ENCODE assay signal across 7 mouse cellular contexts in the genomic region with DNA sequence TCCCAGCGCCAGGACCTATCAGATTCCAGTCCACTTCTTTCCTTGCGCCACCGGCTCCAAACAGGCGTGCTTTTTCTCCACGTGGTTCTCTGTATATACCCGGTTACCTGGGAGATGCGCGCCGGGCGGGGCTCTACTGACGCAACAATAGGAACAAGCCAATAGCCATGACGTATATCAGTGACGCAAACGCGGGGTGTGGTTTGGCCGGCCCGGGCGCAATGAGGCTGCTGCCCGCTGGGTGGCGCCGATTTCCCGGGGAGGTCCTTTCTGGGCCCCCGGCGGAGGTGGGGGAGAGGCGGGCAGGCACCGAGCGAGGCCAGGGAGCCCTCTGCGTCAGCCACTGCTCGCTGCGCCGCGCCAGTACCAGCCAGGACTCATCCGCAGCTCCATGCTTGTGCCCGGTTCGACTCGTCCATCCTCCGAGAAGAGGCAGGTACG. TPM values are rescaled to one million over a fixed set of nuclear protein-coding genes. Genes with fewer than 3 reads are reported as not detected.
DNase-seq lines count a peak whose midpoint lies in the region; ATAC-seq and TF ChIP-seq lines count a peak whose summit lies in the region.

Gene Usp2 (plus strand): TSS at position 237 of the 441 bp plus-strand sequence.

- peaks cover 20% of the 10 kb centered on the region for H3K4me1 ChIP-seq in embryonic facial prominence, embryonic 12.5 days
- peaks cover 12% of the 10 kb centered on the region for H3K4me1 ChIP-seq in limb, embryonic 11.5 days (ENCODE audit: control insufficient read depth, insufficient read depth, low read length)
- peaks cover 17% of the 10 kb centered on the region for H3K4me1 ChIP-seq in midbrain, embryonic 15.5 days
- H3K4me1 ChIP-seq in spleen, adult 2 months (ENCODE audit: control insufficient read depth, insufficient read depth, insufficient read length), result peaks cover 7% of the 10 kb centered on the region; the same call in 1 of the 2 replicates

- no peaks in the 10 kb centered on the region for H3K36me3 ChIP-seq in embryonic facial prominence, embryonic 12.5 days
- H3K36me3 ChIP-seq in limb, embryonic 11.5 days (ENCODE audit: control insufficient read depth, insufficient read depth, low read length), result no peaks in the 10 kb centered on the region
- H3K36me3 ChIP-seq in midbrain, embryonic 15.5 days (replicated peaks), result no peaks in the 10 kb centered on the region
- H3K36me3 ChIP-seq in spleen, adult 2 months (ENCODE audit: control insufficient read depth, insufficient read depth, low read length), result no peaks in the 10 kb centered on the region

- peak; percentile 99 for DNase-seq in adrenal gland, postnatal 25 days
- peak; percentile 100 for DNase-seq in heart, adult 11 months
- DNase-seq in kidney, adult 18-20 months, result peak; percentile 100
- peak; percentile 100 for DNase-seq in limb, embryonic 11.5 days (ENCODE audit: low spot score)
- DNase-seq in spleen, adult 2 months (ENCODE audit: low read depth in 1 of 2, low spot score in 2 of 2), result peak; percentile 91 to 96

- no peak within 1 kb of the TSS for H3K27ac ChIP-seq in embryonic facial prominence, embryonic 12.5 days
- H3K27ac ChIP-seq in limb, embryonic 11.5 days (replicated peaks; ENCODE audit: low read depth, low read length), result no peak within 1 kb of the TSS
- peak within 1 kb of the TSS; percentile 31; the same call in 1 of the 2 replicates for H3K27ac ChIP-seq in midbrain, embryonic 15.5 days
- peak within 1 kb of the TSS; percentile 20; the same call in 1 of the 2 replicates for H3K27ac ChIP-seq in spleen, adult 2 months (ENCODE audit: insufficient read depth, low read length)

- H3K9ac ChIP-seq in embryonic facial prominence, embryonic 12.5 days, result peak within 1 kb of the TSS; percentile 52
- H3K9ac ChIP-seq in limb, embryonic 11.5 days (ENCODE audit: low read length), result no peak within 1 kb of the TSS
- peak within 1 kb of the TSS; percentile 48 for H3K9ac ChIP-seq in midbrain, embryonic 15.5 days

- peak within 1 kb of the TSS; percentile 87 for H3K4me2 ChIP-seq in embryonic facial prominence, embryonic 12.5 days (replicated peaks)
- peak within 1 kb of the TSS; percentile 67 for H3K4me2 ChIP-seq in limb, embryonic 11.5 days (ENCODE audit: low read depth, severe bottlenecking)
- peak within 1 kb of the TSS; percentile 82 for H3K4me2 ChIP-seq in midbrain, embryonic 15.5 days

- WGBS in embryonic facial prominence, embryonic 12.5 days, result under 1% methylated on average over 38 of the region's 38 CpGs
- WGBS in limb, embryonic 11.5 days, result under 1% methylated on average over 38 of the region's 38 CpGs
- WGBS in midbrain, embryonic 15.5 days, result under 1% methylated on average over 38 of the region's 38 CpGs
- WGBS in spleen, adult 2 months, result under 1% methylated on average over 38 of the region's 38 CpGs

- TF ChIP-seq POLR2A in spleen, adult 2 months (IDR thresholded peaks at IDR 0.05; ENCODE audit: low read depth, low read length), result no peak

- H3K4me3 ChIP-seq in embryonic facial prominence, embryonic 12.5 days, result peak within 1 kb of the TSS; percentile 49
- peak within 1 kb of the TSS; percentile 29 for H3K4me3 ChIP-seq in limb, embryonic 11.5 days (ENCODE audit: low read depth, low read length)
- H3K4me3 ChIP-seq in midbrain, embryonic 15.5 days, result peak within 1 kb of the TSS; percentile 51
- peak within 1 kb of the TSS; percentile 56 for H3K4me3 ChIP-seq in spleen, adult 2 months (ENCODE audit: extremely low read depth, insufficient read depth, insufficient read length)

- no peaks in the 10 kb centered on the region for H3K9me3 ChIP-seq in embryonic facial prominence, embryonic 12.5 days
- no peaks in the 10 kb centered on the region for H3K9me3 ChIP-seq in limb, embryonic 11.5 days (ENCODE audit: control insufficient read depth, low read length)
- no peaks in the 10 kb centered on the region for H3K9me3 ChIP-seq in midbrain, embryonic 15.5 days

- no peaks in the 10 kb centered on the region for H3K27me3 ChIP-seq in embryonic facial prominence, embryonic 12.5 days
- no peaks in the 10 kb centered on the region for H3K27me3 ChIP-seq in limb, embryonic 11.5 days (ENCODE audit: control insufficient read depth, insufficient read depth, low read length)
- no peaks in the 10 kb centered on the region; the same call in 1 of the 2 replicates for H3K27me3 ChIP-seq in midbrain, embryonic 15.5 days (replicated peaks)
- no peaks in the 10 kb centered on the region for H3K27me3 ChIP-seq in spleen, adult 2 months (ENCODE audit: control insufficient read depth, insufficient read depth, low read length)

- peak; percentile 91 for ATAC-seq in embryonic facial prominence, embryonic 12.5 days (ENCODE audit: insufficient number of reproducible peaks, insufficient read depth, low FRiP score, low TSS enrichment)
- peak; percentile 93 for ATAC-seq in limb, embryonic 11.5 days (ENCODE audit: insufficient number of reproducible peaks, low FRiP score, low TSS enrichment, low read depth)
- peak; percentile 99 for ATAC-seq in midbrain, embryonic 15.5 days (replicated peaks)

- peak; percentile 65 for TF ChIP-seq CTCF in spleen, adult 2 months (IDR thresholded peaks at IDR 0.05; ENCODE audit: extremely low read depth, insufficient read depth, insufficient read length, insufficient replicate concordance)

RNA-seq across cellular contexts. Expression of gene Usp2, which starts in this region (rescaled TPM):
- total RNA-seq in adrenal gland, postnatal 25 days (2021), result 20.9 and 22.8 TPM in 2 replicates
- 8.8 and 10.4 TPM in 2 replicates for polyA plus RNA-seq in embryonic facial prominence, embryonic 12.5 days (2016; fragmentation: Nextera tagmentation; extraction: Ambion mirVana)
- 6.8 and 8.7 TPM in 2 replicates for polyA plus RNA-seq in limb, embryonic 11.5 days (2014; fragmentation: Nextera tagmentation; extraction: Ambion mirVana)
- polyA plus RNA-seq in midbrain, embryonic 15.5 days (2015; fragmentation: Nextera tagmentation; extraction: Ambion mirVana), result 5.9 and 9.6 TPM in 2 replicates
- 0.65 and 0.69 TPM in 2 replicates for polyA plus RNA-seq in spleen, adult 2 months (2012; rRNA removed)

Comparison
In these comparisons a context has a peak if more than half of its experiments do, and no peak if none do; other contexts are left out.
1. Peak in DNase-seq, H3K4me3 ChIP-seq and H3K27ac ChIP-seq in spleen, adult 2 months; RNA of the gene not detected or under 1 TPM.